Mouse (Mus musculus): ENCODE measurements around the gene Slc35e4. TPM values are rescaled to one million over a fixed set of nuclear protein-coding genes. Genes with fewer than 3 reads are reported as not detected.

The Slc35e4 gene
- total and polyA plus RNA-seq, 3 experiments: 0.05 TPM; not detected in 2

- TF ChIP-seq GATA2 (IDR thresholded peaks at IDR 0.05; ENCODE audit: borderline replicate concordance, low read depth, low read length) (no peak), GATA1 (IDR thresholded peaks at IDR 0.05; ENCODE audit: borderline replicate concordance, low read length) (no peak), POLR2AphosphoS5 (IDR thresholded peaks at IDR 0.05; ENCODE audit: insufficient replicate concordance, low read depth, low read length) (no peak), CTCF (IDR thresholded peaks at IDR 0.05; ENCODE audit: low read depth, low read length) (no peak), TAL1 (conservative IDR thresholded peaks at IDR 0.05; ENCODE audit: low read depth, low read length) (no peak)
- Histone ChIP-seq H3K36me3 (replicated peaks) (no peaks in the 10 kb centered on the region), H3K4me3 (ENCODE audit: low read depth, low read length) (no peak within 1 kb of the TSS), H3K4me1 (ENCODE audit: insufficient read depth, low read depth, low read length) (no peaks in the 10 kb centered on the region), H3K27me3 (ENCODE audit: insufficient read depth, low read length) (peaks cover 3% of the 10 kb centered on the region; the same call in 1 of the 2 replicates), H3K9me3 (replicated peaks) (no peaks in the 10 kb centered on the region)
- DNase-seq (ENCODE audit: low spot score) (no peak), ATAC-seq (ENCODE audit: extremely low read depth, insufficient number of reproducible peaks, low FRiP score, poor library complexity, severe bottlenecking) (no peak)
Measured at GRCm38 (mm10) chr11:3863454-3864112, 50.9 kb downstream of the Slc35e4 start, which contains the start of gene Osbp2. Gene Osbp2, minus strand, starts transcription at chr11:3863903.

GRCm38 (mm10) chr11:3862661-3863453 lies 51.6 kb downstream of the Slc35e4 start:
- H3K4me1 ChIP-seq (ENCODE audit: insufficient read depth, low read depth, low read length): no peaks in the 10 kb centered on the region
- DNase-seq (ENCODE audit: low spot score) (no peak), ATAC-seq (ENCODE audit: extremely low read depth, insufficient number of reproducible peaks, low FRiP score, poor library complexity, severe bottlenecking) (no peak)
- no peaks in the 10 kb centered on the region for H3K9me3 ChIP-seq (replicated peaks)
- peaks cover 3% of the 10 kb centered on the region; the same call in 1 of the 2 replicates for H3K27me3 ChIP-seq (ENCODE audit: insufficient read depth, low read length)
- H3K4me3 ChIP-seq (ENCODE audit: low read depth, low read length): no peak overlapping the region
- no peaks in the 10 kb centered on the region for H3K36me3 ChIP-seq (replicated peaks)
- no peak for TF ChIP-seq CTCF (IDR thresholded peaks at IDR 0.05; ENCODE audit: low read depth, low read length)
- TF ChIP-seq GATA1 (IDR thresholded peaks at IDR 0.05; ENCODE audit: borderline replicate concordance, low read length): no peak
- no peak for TF ChIP-seq TAL1 (conservative IDR thresholded peaks at IDR 0.05; ENCODE audit: low read depth, low read length)
- TF ChIP-seq POLR2AphosphoS5 (IDR thresholded peaks at IDR 0.05; ENCODE audit: insufficient replicate concordance, low read depth, low read length): no peak
- no peak for TF ChIP-seq GATA2 (IDR thresholded peaks at IDR 0.05; ENCODE audit: borderline replicate concordance, low read depth, low read length)

- H3K4me1 ChIP-seq (ENCODE audit: insufficient read depth, low read depth, low read length): no peaks in the 10 kb centered on the region
- peaks cover 6% of the 10 kb centered on the region for H3K27me3 ChIP-seq (ENCODE audit: insufficient read depth, low read length)
- no peaks in the 10 kb centered on the region for H3K36me3 ChIP-seq (replicated peaks)
- no peak for DNase-seq (ENCODE audit: low spot score)
- no peak overlapping the region for H3K4me3 ChIP-seq (ENCODE audit: low read depth, low read length)
- ATAC-seq (ENCODE audit: extremely low read depth, insufficient number of reproducible peaks, low FRiP score, poor library complexity, severe bottlenecking): no peak
- no peaks in the 10 kb centered on the region for H3K9me3 ChIP-seq (replicated peaks)
- TF ChIP-seq GATA2 (IDR thresholded peaks at IDR 0.05; ENCODE audit: borderline replicate concordance, low read depth, low read length): no peak
Measured at GRCm38 (mm10) chr11:3860361-3860760, 54.1 kb downstream of the Slc35e4 start.

GRCm38 (mm10) chr11:3859778-3860177 lies 54.7 kb downstream of the Slc35e4 start:
- Histone ChIP-seq H3K4me3 (ENCODE audit: low read depth, low read length) (no peak overlapping the region), H3K4me1 (ENCODE audit: insufficient read depth, low read depth, low read length) (no peaks in the 10 kb centered on the region), H3K36me3 (replicated peaks) (no peaks in the 10 kb centered on the region), H3K27me3 (ENCODE audit: insufficient read depth, low read length) (peaks cover 6% of the 10 kb centered on the region), H3K9me3 (replicated peaks) (no peaks in the 10 kb centered on the region)
- no peak for TF ChIP-seq GATA1 (IDR thresholded peaks at IDR 0.05; ENCODE audit: borderline replicate concordance, low read length)
- no peak for TF ChIP-seq CTCF (IDR thresholded peaks at IDR 0.05; ENCODE audit: low read depth, low read length)
- ATAC-seq (ENCODE audit: extremely low read depth, insufficient number of reproducible peaks, low FRiP score, poor library complexity, severe bottlenecking) (no peak), DNase-seq (ENCODE audit: low spot score) (no peak)

- no peaks in the 10 kb centered on the region for H3K4me1 ChIP-seq (ENCODE audit: insufficient read depth, low read depth, low read length)
- ATAC-seq (ENCODE audit: extremely low read depth, insufficient number of reproducible peaks, low FRiP score, poor library complexity, severe bottlenecking) (no peak), DNase-seq (ENCODE audit: low spot score) (no peak)
- H3K4me3 ChIP-seq (ENCODE audit: low read depth, low read length): no peak overlapping the region
- TF ChIP-seq GATA1 (IDR thresholded peaks at IDR 0.05; ENCODE audit: borderline replicate concordance, low read length) (no peak), CTCF (IDR thresholded peaks at IDR 0.05; ENCODE audit: low read depth, low read length) (no peak), POLR2AphosphoS5 (IDR thresholded peaks at IDR 0.05; ENCODE audit: insufficient replicate concordance, low read depth, low read length) (no peak), TAL1 (conservative IDR thresholded peaks at IDR 0.05; ENCODE audit: low read depth, low read length) (no peak), GATA2 (IDR thresholded peaks at IDR 0.05; ENCODE audit: borderline replicate concordance, low read depth, low read length) (no peak)
- H3K27me3 ChIP-seq (ENCODE audit: insufficient read depth, low read length): peaks cover 3% of the 10 kb centered on the region; the same call in 1 of the 2 replicates
- H3K9me3 ChIP-seq (replicated peaks): no peaks in the 10 kb centered on the region
- H3K36me3 ChIP-seq (replicated peaks): no peaks in the 10 kb centered on the region
Measured at GRCm38 (mm10) chr11:3857902-3858301, 56.6 kb downstream of the Slc35e4 start.

Other genes with a start within 250 kb of the Slc35e4 start
- gene Osbp2, start 50.8 kb downstream of the Slc35e4 start, total RNA-seq (2014; fragmentation: Nextera tagmentation): not detected in 2 replicates
- gene Osbp2, start 50.8 kb downstream of the Slc35e4 start, total RNA-seq (2017): 0.12 and 0.22 TPM in 2 replicates
- not detected in 2 replicates for gene Osbp2, start 50.8 kb downstream of the Slc35e4 start, polyA plus RNA-seq (2012)
- gene 4921536K21Rik, start 19.6 kb downstream of the Slc35e4 start, total RNA-seq (2014; fragmentation: Nextera tagmentation): not detected in 2 replicates
- 0.05 TPM in 1 of 2 replicates, not detected in the other for gene 4921536K21Rik, start 19.6 kb downstream of the Slc35e4 start, total RNA-seq (2017)
- gene 4921536K21Rik, start 19.6 kb downstream of the Slc35e4 start, polyA plus RNA-seq (2012): not detected in 2 replicates
- gene Dusp18, start 19.4 kb downstream of the Slc35e4 start, total RNA-seq (2014; fragmentation: Nextera tagmentation): not detected in 2 replicates
- 0.11 and 0.12 TPM in 2 replicates for gene Dusp18, start 19.4 kb downstream of the Slc35e4 start, total RNA-seq (2017)
- gene Dusp18, start 19.4 kb downstream of the Slc35e4 start, polyA plus RNA-seq (2012): not detected in 2 replicates
- gene Tcn2, start 17.5 kb upstream of the Slc35e4 start, total RNA-seq (2014; fragmentation: Nextera tagmentation): 5.4 and 7.1 TPM in 2 replicates
- 9.2 and 10.3 TPM in 2 replicates for gene Tcn2, start 17.5 kb upstream of the Slc35e4 start, total RNA-seq (2017)
- 0.22 and 0.36 TPM in 2 replicates for gene Tcn2, start 17.5 kb upstream of the Slc35e4 start, polyA plus RNA-seq (2012)
- gene Pes1, start 49.3 kb upstream of the Slc35e4 start, total RNA-seq (2014; fragmentation: Nextera tagmentation): 127 and 141 TPM in 2 replicates
- gene Pes1, start 49.3 kb upstream of the Slc35e4 start, total RNA-seq (2017): 166 and 213 TPM in 2 replicates
- 36.3 and 73.0 TPM in 2 replicates for gene Pes1, start 49.3 kb upstream of the Slc35e4 start, polyA plus RNA-seq (2012)
- not detected in 2 replicates for gene 4930556J24Rik, start 62.1 kb upstream of the Slc35e4 start, total RNA-seq (2014; fragmentation: Nextera tagmentation)
- 0.12 and 0.16 TPM in 2 replicates for gene 4930556J24Rik, start 62.1 kb upstream of the Slc35e4 start, total RNA-seq (2017)
- not detected in 2 replicates for gene 4930556J24Rik, start 62.1 kb upstream of the Slc35e4 start, polyA plus RNA-seq (2012)
- not detected in 2 replicates for gene Gal3st1, start 69.0 kb upstream of the Slc35e4 start, total RNA-seq (2014; fragmentation: Nextera tagmentation)
- not detected in 2 replicates for gene Gal3st1, start 69.0 kb upstream of the Slc35e4 start, total RNA-seq (2017)
- gene Gal3st1, start 69.0 kb upstream of the Slc35e4 start, polyA plus RNA-seq (2012): not detected in 2 replicates
- gene Sec14l4, start 116.8 kb upstream of the Slc35e4 start, total RNA-seq (2014; fragmentation: Nextera tagmentation): not detected in 2 replicates
- gene Sec14l4, start 116.8 kb upstream of the Slc35e4 start, total RNA-seq (2017): 0.06 and 0.11 TPM in 2 replicates
- not detected in 2 replicates for gene Sec14l4, start 116.8 kb upstream of the Slc35e4 start, polyA plus RNA-seq (2012)
- gene Sec14l3, start 150.2 kb upstream of the Slc35e4 start, total RNA-seq (2014; fragmentation: Nextera tagmentation): not detected in 2 replicates
- gene Sec14l3, start 150.2 kb upstream of the Slc35e4 start, total RNA-seq (2017): 0.11 TPM in 1 of 2 replicates, not detected in the other
- gene Sec14l3, start 150.2 kb upstream of the Slc35e4 start, polyA plus RNA-seq (2012): not detected in 2 replicates
- gene Mtfp1, start 180.8 kb upstream of the Slc35e4 start, total RNA-seq (2014; fragmentation: Nextera tagmentation): 5.4 and 6.5 TPM in 2 replicates
- 10.5 and 12.7 TPM in 2 replicates for gene Mtfp1, start 180.8 kb upstream of the Slc35e4 start, total RNA-seq (2017)
- gene Mtfp1, start 180.8 kb upstream of the Slc35e4 start, polyA plus RNA-seq (2012): 12.3 and 14.2 TPM in 2 replicates
- 13.7 and 13.8 TPM in 2 replicates for gene Sec14l2, start 208.8 kb upstream of the Slc35e4 start, total RNA-seq (2014; fragmentation: Nextera tagmentation)
- 4.6 and 6.6 TPM in 2 replicates for gene Sec14l2, start 208.8 kb upstream of the Slc35e4 start, total RNA-seq (2017)
- 3.3 and 3.5 TPM in 2 replicates for gene Sec14l2, start 208.8 kb upstream of the Slc35e4 start, polyA plus RNA-seq (2012)
- gene Rnf215, start 220.5 kb upstream of the Slc35e4 start, total RNA-seq (2014; fragmentation: Nextera tagmentation): 2.8 and 4.0 TPM in 2 replicates
- gene Rnf215, start 220.5 kb upstream of the Slc35e4 start, total RNA-seq (2017): 10.5 and 12.9 TPM in 2 replicates
- gene Rnf215, start 220.5 kb upstream of the Slc35e4 start, polyA plus RNA-seq (2012): 4.5 and 5.1 TPM in 2 replicates
- 1.1 and 4.1 TPM in 2 replicates for gene Ccdc157, start 245.6 kb upstream of the Slc35e4 start, total RNA-seq (2014; fragmentation: Nextera tagmentation)
- 2.5 and 3.2 TPM in 2 replicates for gene Ccdc157, start 245.6 kb upstream of the Slc35e4 start, total RNA-seq (2017)
- 1.1 and 1.3 TPM in 2 replicates for gene Ccdc157, start 245.6 kb upstream of the Slc35e4 start, polyA plus RNA-seq (2012)
- 103 and 124 TPM in 2 replicates for gene Sf3a1, start 245.7 kb upstream of the Slc35e4 start, total RNA-seq (2014; fragmentation: Nextera tagmentation)
- gene Sf3a1, start 245.7 kb upstream of the Slc35e4 start, total RNA-seq (2017): 35.4 and 39.0 TPM in 2 replicates
- 138 and 174 TPM in 2 replicates for gene Sf3a1, start 245.7 kb upstream of the Slc35e4 start, polyA plus RNA-seq (2012)